Mouse (Mus musculus): Measurements from ENCODE around the gene Pde6b.

Gene Pde6b

GRCm38 (mm10) chr5:108388201-108388600, at the start of gene Pde6b:
TSS of gene Pde6b (plus strand) at chr5:108388391.
- no peak for DNase-seq

- DNase-seq: no peak
Observed at GRCm38 (mm10) chr5:108343680-108344170, 44.5 kb upstream of the Pde6b start.

GRCm38 (mm10) chr5:108345313-108346071, 42.7 kb upstream of the Pde6b start:
- DNase-seq: no peak

GRCm38 (mm10) chr5:108347843-108348242, 40.3 kb upstream of the Pde6b start:
- no peak for DNase-seq

- DNase-seq: no peak
Observed at GRCm38 (mm10) chr5:108349511-108350148, 38.6 kb upstream of the Pde6b start.

- DNase-seq: no peak
Observed at GRCm38 (mm10) chr5:108354056-108354455, 34.1 kb upstream of the Pde6b start.

DNA sequence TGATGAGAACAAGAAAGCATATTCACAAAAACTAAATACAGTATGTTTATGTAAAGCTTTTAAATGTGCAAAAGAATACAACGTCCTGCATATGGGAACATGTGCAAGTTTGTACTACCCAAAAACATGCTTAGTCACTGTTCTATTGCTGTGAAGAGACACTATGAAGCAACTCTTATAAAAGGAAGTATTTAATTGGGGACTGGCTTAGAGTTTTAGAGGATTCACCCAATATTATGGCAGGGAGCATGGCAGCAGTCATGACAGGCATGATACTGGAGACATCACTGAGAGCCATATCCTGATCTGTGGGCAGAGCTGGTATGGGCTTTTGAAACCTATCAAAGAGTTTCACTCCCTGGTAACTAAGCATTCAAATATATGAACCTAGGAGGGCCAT, 30.3 kb upstream of the Pde6b start:
- DNase-seq: no peak

- no peak for DNase-seq
Observed at GRCm38 (mm10) chr5:108359491-108359890, 28.7 kb upstream of the Pde6b start.

DNA sequence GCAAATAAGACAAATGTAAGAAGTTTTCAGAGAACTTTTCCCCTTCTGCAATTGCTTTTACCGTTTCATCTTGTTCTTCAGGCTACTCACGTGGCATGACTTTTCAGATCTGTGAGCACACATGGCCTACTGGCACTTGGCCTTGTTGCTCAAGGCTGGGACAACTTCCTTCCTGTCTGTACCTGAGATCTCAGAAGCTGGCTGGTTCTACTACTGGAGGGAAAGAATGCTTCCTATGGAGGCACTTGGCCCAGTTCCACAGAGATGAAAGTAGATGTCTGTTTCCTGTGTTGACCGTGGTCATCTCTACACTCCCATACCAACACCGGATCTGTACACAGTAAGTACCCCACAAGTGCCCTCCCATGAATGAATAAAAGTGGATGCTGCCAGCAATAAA, 28.0 kb upstream of the Pde6b start:
- DNase-seq: no peak

- no peak for DNase-seq
Observed at GRCm38 (mm10) chr5:108362330-108362729, 25.9 kb upstream of the Pde6b start.

GRCm38 (mm10) chr5:108366328-108366983, 21.7 kb upstream of the Pde6b start:
- no peak for DNase-seq

DNA sequence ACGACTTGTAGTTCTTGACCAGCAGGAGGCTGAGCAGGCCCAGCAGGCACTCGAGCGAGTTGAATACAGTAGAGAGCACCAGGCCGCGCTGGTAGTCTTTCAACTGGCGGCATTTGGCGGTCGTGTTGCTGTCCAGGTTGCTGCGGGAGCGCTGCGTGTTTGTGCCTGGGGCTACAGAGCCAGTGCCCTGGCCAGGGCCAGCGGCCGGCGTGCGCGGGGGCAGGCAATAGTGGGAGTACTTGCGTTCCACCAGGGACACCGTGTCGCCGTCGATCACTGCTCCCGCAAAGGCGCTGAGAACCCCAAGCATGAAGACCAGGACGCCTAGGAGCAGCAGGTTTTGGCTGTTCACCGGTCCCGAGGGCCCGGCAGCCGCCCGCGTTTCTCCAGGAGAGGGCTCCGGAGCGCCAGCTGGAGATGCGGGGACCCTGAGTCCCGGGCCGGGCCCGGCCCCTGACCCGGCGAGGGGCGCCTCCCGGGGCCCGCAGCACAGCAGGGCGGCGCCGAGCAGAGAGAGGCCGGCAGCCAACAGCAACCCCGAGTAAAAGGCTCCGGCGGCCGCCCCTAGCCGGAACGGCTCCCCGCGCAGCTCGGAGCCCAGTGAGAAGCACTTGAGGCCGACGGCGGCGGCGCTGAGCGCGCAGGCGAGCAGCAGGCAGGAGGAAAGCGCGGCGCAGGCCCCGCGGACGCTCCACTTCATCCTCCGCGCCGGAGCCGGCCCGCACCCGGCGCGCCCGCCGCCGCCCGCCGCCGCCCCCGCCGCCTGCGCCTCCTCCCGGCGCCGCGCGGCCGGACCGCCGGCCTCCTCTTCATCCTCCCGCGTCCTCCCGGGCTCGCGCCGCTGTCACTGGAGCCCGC, 21.0 kb upstream of the Pde6b start:
- DNase-seq: peak; percentile 17

- no peak for DNase-seq
Observed at GRCm38 (mm10) chr5:108367871-108368332, 20.3 kb upstream of the Pde6b start, which contains the start of gene Gm42517. TSS of gene Gm42517 (minus strand) at chr5:108367922.

GRCm38 (mm10) chr5:108368446-108368845, 19.7 kb upstream of the Pde6b start:
- no peak for DNase-seq

GRCm38 (mm10) chr5:108368851-108369621, 19.2 kb upstream of the Pde6b start:
- no peak for DNase-seq

GRCm38 (mm10) chr5:108369964-108370363, 18.2 kb upstream of the Pde6b start:
- no peak for DNase-seq

DNA sequence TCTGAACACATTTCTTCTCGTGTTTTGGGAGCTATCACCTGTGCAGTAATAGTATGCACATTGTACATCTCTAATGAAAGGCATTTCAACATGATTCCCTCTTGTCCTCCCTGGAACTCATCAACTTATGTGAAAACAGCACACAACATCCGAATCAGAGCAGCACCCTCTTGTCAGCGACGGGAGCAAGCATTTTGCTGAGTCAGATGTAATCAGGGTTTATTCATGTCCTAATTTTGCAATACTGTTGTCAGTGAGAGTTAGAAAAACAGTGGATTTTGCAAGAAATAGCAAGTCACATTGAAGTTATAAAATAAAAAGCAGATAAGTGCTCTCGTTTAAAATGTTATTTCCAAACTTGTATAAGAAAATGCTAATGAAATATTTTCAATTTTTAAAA, 14.1 kb upstream of the Pde6b start:
- DNase-seq: no peak

DNA sequence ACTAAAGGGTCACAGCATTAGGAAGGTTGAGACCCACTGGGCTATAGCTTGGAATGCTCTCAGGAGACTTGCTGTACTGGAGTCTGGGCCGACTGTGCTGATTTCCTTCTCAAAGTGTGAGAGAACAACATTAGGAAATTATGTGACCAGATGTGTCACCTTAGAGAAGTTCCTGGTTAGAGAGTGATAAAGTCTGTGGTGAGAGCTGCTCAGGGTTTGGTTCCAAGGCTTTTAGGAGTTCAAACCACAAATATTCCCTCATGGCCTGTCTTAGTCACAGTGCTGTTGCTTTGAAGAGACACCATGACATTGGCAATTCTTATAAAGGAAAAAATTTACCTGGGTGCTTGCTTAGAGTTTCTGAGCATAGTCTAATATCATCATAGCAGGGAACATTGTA, 12.1 kb upstream of the Pde6b start:
- no peak for DNase-seq

GRCm38 (mm10) chr5:108378346-108378745, 9.8 kb upstream of the Pde6b start:
- DNase-seq: no peak

DNA sequence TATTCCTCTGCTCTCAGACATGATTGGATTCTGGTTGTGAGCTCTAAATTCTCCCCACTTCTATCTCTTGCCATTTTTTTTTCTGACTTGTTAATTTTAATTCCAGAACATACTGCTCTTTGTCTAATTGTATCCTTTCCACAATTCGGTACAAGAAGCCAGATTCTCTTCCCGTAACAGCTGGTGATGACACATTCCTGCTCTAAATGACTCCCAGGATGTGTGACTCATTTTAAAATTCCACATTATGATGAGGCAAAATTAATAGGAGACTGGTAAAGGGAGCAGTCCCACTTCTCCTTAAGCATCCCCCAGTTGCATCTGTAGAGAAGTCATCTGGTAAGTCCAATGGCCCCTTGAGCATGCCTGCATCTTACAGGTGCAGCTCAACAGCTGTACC, 2.6 kb upstream of the Pde6b start:
- no peak for DNase-seq

DNA sequence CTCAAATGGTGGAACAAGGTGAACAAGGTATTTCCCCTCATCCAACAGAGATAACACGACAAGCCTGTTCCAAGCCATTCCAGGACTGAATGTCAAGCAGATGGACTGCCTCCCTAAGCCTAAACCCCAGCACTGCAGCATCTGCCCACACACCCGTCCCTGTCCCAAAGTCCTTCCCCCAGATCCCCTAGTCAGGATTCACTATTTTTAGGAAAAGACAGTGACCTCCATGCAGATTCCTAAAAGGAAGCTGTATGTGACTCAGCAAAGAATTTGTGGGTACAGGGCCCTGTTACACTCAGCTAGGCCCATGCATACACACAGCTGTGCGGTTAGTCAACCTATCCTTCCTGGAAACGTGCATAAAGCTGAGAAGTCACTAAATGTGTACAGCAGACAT, 1.7 kb upstream of the Pde6b start:
- DNase-seq: no peak

- no peak for DNase-seq
Observed at GRCm38 (mm10) chr5:108389744-108390143, 1.6 kb downstream of the Pde6b start.

Data from liver (tissue).